Mouse (Mus musculus) stomach, embryonic 14.5 days (tissue): ENCODE measurements around the gene Tnfrsf17. TPM values are rescaled to one million over a fixed set of nuclear protein-coding genes. Genes with fewer than 3 reads are reported as not detected.
"Not testable (repeated sequence)": the region's sequence is repeated elsewhere in the genome, so short reads cannot be mapped to it uniquely, and the experiment has no call there.

Experiments used
- ATAC-seq: fragments of 200-750 bp; cut with Nextera tagmentation; 2 replicates; pipeline ENCODE4 v1.8.0; 2017; ENCODE audit warnings: low read depth, moderate TSS enrichment; ENCODE audit not compliant: insufficient number of reproducible peaks, insufficient read depth, low FRiP score
- H3K27ac ChIP-seq: fragments of 300-500 bp; sonication (generic); 2 replicates; pipeline ENCODE4 v1.5.1; 2014; ENCODE audit warnings: mild to moderate bottlenecking, low read length, moderate library complexity, mixed read lengths
- H3K27me3 ChIP-seq: fragments of 300-500 bp; sonication (generic); 2 replicates; pipeline ENCODE4 v1.6.1; 2014; ENCODE audit warnings: low read length, control low read depth, mixed read lengths; ENCODE audit not compliant: control insufficient read depth, insufficient read depth
- H3K36me3 ChIP-seq: fragments of 300-500 bp; sonication (generic); 2 replicates; pipeline ENCODE4 v1.6.1; 2014; ENCODE audit warnings: mild to moderate bottlenecking, control low read depth, low read length, moderate library complexity, mixed read lengths; ENCODE audit not compliant: control insufficient read depth, insufficient read depth
- H3K4me1 ChIP-seq: fragments of 300-500 bp; sonication (generic); 2 replicates; pipeline ENCODE4 v1.6.1; 2014; ENCODE audit warnings: low read length, control low read depth, mixed read lengths; ENCODE audit not compliant: control insufficient read depth, insufficient read depth
- H3K4me2 ChIP-seq: fragments of 300-500 bp; sonication (generic); replicated peaks from 2 replicates; pipeline ENCODE4 v1.6.1; 2014; ENCODE audit warnings: low read depth, low read length, control low read depth
- H3K4me3 ChIP-seq: fragments of 300-500 bp; sonication (generic); 2 replicates; pipeline ENCODE4 v1.5.1; 2014; ENCODE audit warnings: low read depth, low read length, control low read depth
- H3K9ac ChIP-seq: fragments of 300-500 bp; sonication (generic); replicated peaks from 2 replicates; pipeline ENCODE4 v1.6.1; 2014; ENCODE audit warnings: low read depth, mild to moderate bottlenecking, control low read depth, low read length, moderate library complexity, mixed read lengths
- H3K9me3 ChIP-seq: fragments of 300-500 bp; sonication (generic); 2 replicates; pipeline ENCODE4 v1.6.1; 2016; ENCODE audit warnings: low read depth, low read length, control low read depth; ENCODE audit not compliant: control insufficient read depth
- WGBS: fragments of 180-500 bp; shearing (Covaris S2); extraction: QIAGEN DNeasy Blood & Tissue Kit; methylation state at CpG from one replicate; pipeline ENCODE4 v1.1.7; 2014; 5-methylcytosine and 5-hydroxymethylcytosine counted together
- polyA plus RNA-seq: library from polyadenylated mRNA; unstranded; fragments of >200 nt; fragmentation: Nextera tagmentation; extraction: Ambion mirVana; gene quantifications from 2 replicates; pipeline ENCODE4 v1.2.1, GENCODE M21; 2014

The Tnfrsf17 gene
- polyA plus RNA-seq, 1 experiment from 2014 or later: not detected

GRCm38 (mm10) chr16:11360576-11360975 lies 47.0 kb downstream of the Tnfrsf17 start:
- H3K27ac ChIP-seq, H3K4me1 ChIP-seq, H3K9me3 ChIP-seq, H3K4me2 ChIP-seq, H3K4me3 ChIP-seq, H3K27me3 ChIP-seq, ATAC-seq, H3K9ac ChIP-seq, H3K36me3 ChIP-seq: not testable (repeated sequence)
- 82% methylated on average over 2 of the region's 2 CpGs for WGBS

- Histone ChIP-seq H3K27me3 (no peaks in the 10 kb centered on the region), H3K4me2 (no peak overlapping the region), H3K27ac (no peak overlapping the region), H3K36me3 (no peaks in the 10 kb centered on the region), H3K9ac (no peak overlapping the region), H3K9me3 (no peaks in the 10 kb centered on the region), H3K4me1 (no peaks in the 10 kb centered on the region), H3K4me3 (no peak overlapping the region)
- no peak for ATAC-seq
- 51% methylated on average over 5 of the region's 5 CpGs for WGBS
Measured at GRCm38 (mm10) chr16:11365626-11366025, 52.0 kb downstream of the Tnfrsf17 start.

- 66% methylated on average over 1 of the region's 1 CpGs for WGBS
- ATAC-seq: no peak
- no peak overlapping the region for H3K27ac ChIP-seq
- no peak overlapping the region for H3K4me2 ChIP-seq
- no peak overlapping the region for H3K9ac ChIP-seq
- no peaks in the 10 kb centered on the region for H3K27me3 ChIP-seq
- H3K4me3 ChIP-seq: no peak overlapping the region
- H3K4me1 ChIP-seq: no peaks in the 10 kb centered on the region
- H3K9me3 ChIP-seq: no peaks in the 10 kb centered on the region
- H3K36me3 ChIP-seq: no peaks in the 10 kb centered on the region
Measured at GRCm38 (mm10) chr16:11366851-11367250, 53.2 kb downstream of the Tnfrsf17 start.

- ATAC-seq: no peak
- H3K27ac ChIP-seq: no peak overlapping the region
- WGBS: 80% methylated on average over 3 of the region's 3 CpGs
- no peaks in the 10 kb centered on the region for H3K4me1 ChIP-seq
- no peaks in the 10 kb centered on the region for H3K27me3 ChIP-seq
- H3K9ac ChIP-seq: no peak overlapping the region
- no peak overlapping the region for H3K4me2 ChIP-seq
- H3K36me3 ChIP-seq: no peaks in the 10 kb centered on the region
- H3K4me3 ChIP-seq: no peak overlapping the region
- no peaks in the 10 kb centered on the region for H3K9me3 ChIP-seq
Measured at GRCm38 (mm10) chr16:11368412-11368811, 54.8 kb downstream of the Tnfrsf17 start.

GRCm38 (mm10) chr16:11369162-11369561 lies 55.5 kb downstream of the Tnfrsf17 start:
- WGBS: 57% methylated on average over 4 of the region's 4 CpGs
- H3K36me3 ChIP-seq: no peaks in the 10 kb centered on the region
- no peaks in the 10 kb centered on the region for H3K9me3 ChIP-seq
- no peak overlapping the region for H3K9ac ChIP-seq
- H3K4me3 ChIP-seq: no peak overlapping the region
- no peak for ATAC-seq
- no peak overlapping the region for H3K27ac ChIP-seq
- no peaks in the 10 kb centered on the region for H3K4me1 ChIP-seq
- no peak overlapping the region for H3K4me2 ChIP-seq
- H3K27me3 ChIP-seq: no peaks in the 10 kb centered on the region

- no peak overlapping the region for H3K9ac ChIP-seq
- no peak overlapping the region for H3K4me2 ChIP-seq
- H3K4me1 ChIP-seq: no peaks in the 10 kb centered on the region
- no peak for ATAC-seq
- H3K4me3 ChIP-seq: no peak overlapping the region
- no peaks in the 10 kb centered on the region for H3K36me3 ChIP-seq
- H3K9me3 ChIP-seq: no peaks in the 10 kb centered on the region
- H3K27me3 ChIP-seq: no peaks in the 10 kb centered on the region
- 25% methylated on average over 1 of the region's 1 CpGs for WGBS
- no peak overlapping the region for H3K27ac ChIP-seq
Measured at GRCm38 (mm10) chr16:11369642-11370041, 56.0 kb downstream of the Tnfrsf17 start.

Other genes starting within 250 kb of the Tnfrsf17 start
- gene Litaf, start 247.7 kb upstream of the Tnfrsf17 start, polyA plus RNA-seq: 105 and 107 TPM in 2 replicates
- 35.1 and 36.1 TPM in 2 replicates for gene Txndc11, start 179.2 kb upstream of the Tnfrsf17 start, polyA plus RNA-seq
- 113 and 116 TPM in 2 replicates for gene Zc3h7a, start 137.4 kb upstream of the Tnfrsf17 start, polyA plus RNA-seq
- 181 and 183 TPM in 2 replicates for gene Rsl1d1, start 110.5 kb upstream of the Tnfrsf17 start, polyA plus RNA-seq
- gene Gspt1, start 59.5 kb upstream of the Tnfrsf17 start, polyA plus RNA-seq: 79.1 and 79.8 TPM in 2 replicates
- gene Snx29, start 9.1 kb downstream of the Tnfrsf17 start, polyA plus RNA-seq: 13.6 TPM in 2 replicates